Mouse (Mus musculus) thymus, postnatal 4 days (tissue): ENCODE measurements around the gene Susd6.

Experiments
- DNase-seq: peaks from one replicate; pipeline ENCODE4 v3.0.0; 2021

Susd6 gene

GRCm38 (mm10) chr12:80881121-80881520, 90.8 kb downstream of the Susd6 start:
- no peak for DNase-seq

DNA sequence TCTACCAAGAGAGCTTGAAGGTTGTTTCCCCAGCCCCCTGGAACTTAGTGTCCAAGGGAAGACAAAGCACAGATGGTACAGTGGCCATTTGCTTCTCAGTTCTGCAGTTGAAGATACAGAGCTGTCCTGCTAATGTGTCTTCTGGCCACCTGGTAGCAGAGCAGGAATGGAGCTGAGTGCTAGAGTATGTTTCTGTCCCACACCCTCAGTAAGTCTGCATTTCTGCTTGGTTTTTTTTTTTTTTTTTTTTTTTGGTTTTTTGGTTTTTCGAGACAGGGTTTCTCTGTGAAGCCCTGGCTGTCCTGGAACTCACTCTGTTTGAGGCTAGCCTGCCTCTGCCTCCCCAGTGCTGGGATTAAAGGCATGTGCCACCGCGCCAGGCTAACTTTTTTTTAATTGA, 93.0 kb downstream of the Susd6 start:
- no peak for DNase-seq

- no peak for DNase-seq
Observed at GRCm38 (mm10) chr12:80883881-80884280, 93.6 kb downstream of the Susd6 start.

DNA sequence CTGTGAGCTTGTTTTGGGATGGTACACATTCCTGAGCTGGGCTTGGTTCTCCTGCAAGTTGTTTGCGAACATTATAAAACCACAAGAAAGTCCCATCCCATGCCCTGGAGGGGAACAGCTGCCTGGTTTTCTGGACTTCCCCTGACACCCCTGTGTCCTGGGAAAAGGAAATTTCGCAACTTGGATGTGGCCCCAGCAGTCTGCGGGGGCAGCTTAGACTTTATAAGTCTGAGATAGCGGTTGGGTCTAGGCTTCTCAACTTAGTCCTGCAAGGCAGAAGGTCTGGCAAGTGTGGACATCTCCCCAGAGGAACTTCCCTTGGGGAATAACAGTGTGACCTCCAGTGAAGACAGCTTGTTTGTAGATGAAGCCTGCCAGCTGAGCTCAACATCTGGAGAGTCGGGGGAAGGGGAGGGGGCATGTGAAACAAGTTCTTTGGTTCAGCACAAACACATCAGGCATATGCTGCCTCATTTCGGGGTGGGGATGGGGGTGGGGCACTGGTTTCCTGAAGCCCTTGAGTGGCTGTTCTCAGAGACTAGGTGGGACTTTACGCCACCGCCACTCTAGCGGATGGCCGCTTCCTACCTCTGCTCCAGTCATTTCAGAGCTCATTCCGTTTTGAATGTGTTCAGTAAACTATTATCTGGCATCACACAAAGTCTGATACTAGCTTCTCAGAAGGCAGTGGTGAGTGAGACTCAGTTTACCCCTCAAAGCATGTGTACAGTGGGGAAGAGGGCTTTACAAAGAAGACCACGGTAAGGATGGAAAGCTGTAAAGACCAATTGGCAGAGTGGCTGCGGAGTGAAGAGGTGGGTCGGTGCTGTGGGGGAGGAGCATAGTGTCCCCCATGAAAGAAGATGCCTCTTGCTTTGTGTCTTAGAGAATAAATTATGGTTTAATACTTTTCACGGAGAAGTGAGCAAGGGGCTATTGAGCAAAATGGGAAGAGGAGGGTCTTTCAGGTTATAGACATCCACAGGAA, 95.3 kb downstream of the Susd6 start:
- peak; percentile 59 for DNase-seq

DNA sequence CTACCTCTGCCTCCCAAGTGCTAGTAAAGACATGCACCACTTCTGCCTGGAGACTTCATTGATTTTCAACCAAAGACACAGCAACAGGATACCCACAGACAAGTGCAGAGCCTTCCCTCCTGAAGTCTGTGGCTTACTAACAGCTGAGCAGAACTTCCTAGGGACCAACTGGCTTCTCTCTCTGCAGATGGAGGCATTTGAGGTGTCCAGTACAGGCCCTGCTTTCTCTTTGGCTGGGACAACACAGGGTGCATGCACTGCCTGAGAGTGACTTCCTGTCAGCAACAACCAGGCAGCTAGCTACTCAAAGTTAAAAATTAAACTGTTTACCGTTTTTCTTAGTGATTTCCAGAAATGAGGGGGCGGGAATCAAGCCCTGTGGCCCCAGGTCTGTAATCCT, 96.7 kb downstream of the Susd6 start:
- no peak for DNase-seq

DNA sequence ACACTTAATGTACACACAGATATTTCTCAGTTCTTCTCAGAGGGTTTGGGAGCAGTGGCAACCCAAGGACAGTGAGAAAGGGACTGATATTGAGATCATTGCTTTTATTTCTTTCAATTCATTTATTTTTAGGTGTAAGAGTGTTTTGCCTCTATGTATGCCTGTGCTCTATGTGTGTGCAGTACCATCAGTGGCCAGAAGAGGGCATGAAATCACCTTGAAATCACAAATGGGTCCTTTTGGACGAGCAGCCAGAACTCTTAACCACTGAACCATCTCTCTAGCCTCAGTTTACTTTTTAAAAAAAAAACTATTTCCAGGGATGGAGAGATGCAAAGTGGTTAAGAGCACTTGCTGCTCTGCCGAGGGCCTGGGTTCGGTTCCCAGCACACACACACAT, 99.0 kb downstream of the Susd6 start:
- no peak for DNase-seq

DNA sequence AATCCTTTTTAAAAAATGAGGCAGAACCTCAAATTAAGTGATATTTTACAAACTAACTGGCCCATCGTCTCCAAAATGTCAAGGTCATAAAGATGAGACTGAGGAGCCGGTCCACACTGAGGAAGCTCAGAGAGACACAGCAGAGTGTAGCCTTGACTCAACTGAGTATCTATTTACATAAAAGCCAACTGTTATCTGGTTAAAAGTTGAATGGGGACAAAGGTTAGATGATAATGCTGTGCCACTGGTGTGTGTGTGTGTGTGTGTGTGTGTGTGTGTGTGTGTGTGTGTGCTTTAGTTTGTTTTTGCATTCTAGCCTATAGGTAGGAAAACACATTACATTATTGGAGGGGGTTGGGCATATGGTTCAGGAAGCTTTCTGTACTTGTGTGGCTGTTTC, 100.8 kb downstream of the Susd6 start:
- DNase-seq = no peak

GRCm38 (mm10) chr12:80893720-80894494, 103.6 kb downstream of the Susd6 start:
- peak; percentile 37 for DNase-seq

DNA sequence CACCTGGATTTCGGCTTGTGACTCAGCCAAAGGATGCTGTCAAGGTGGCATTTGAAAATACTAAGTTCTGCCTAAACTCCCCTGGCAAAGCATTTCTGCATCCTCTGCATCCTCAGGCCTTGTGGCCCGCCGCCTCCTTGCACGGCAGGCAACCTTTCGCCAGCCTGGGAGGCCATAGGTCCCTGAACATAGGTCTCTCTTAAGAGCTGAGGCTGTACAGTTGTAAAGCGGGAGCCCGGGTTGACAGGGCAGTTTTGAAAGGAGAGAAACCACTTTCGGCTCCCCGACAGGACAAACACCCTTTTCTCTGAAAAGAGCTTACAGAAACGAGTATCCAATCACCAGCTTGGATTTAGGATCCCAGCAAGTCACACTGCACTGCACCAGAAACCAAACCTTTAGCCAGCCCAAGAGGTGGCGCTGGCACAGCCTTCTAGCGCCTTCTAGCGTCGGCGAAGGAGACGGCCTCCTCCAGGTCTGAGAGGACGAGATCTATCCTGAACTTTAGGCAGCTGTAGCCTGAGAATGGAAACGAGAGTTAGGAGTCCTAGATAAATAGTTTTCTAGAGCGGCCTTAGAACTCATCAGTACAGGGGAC, 104.8 kb downstream of the Susd6 start:
- peak; percentile 84 for DNase-seq

- no peak for DNase-seq
Observed at GRCm38 (mm10) chr12:80909631-80910030, 119.3 kb downstream of the Susd6 start.

DNA sequence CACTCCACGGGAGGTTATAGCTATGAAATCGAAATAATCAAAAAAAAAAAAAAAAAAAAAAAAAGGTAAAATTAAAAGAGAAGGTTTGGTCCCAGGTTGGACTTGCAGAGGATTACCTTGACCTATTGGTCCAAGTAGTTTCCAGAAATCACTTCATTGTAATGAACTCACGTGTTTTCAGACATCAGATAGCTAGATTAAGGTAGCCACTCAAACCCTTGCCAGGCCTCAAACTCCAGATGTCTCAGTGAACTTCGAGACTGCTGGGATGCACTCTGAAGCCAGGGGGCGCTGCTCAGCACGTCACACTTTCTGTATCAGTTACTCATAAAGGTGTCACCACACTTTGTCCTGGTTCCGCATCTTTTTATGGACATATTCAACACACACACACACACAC, 127.5 kb downstream of the Susd6 start:
- peak; percentile 80 for DNase-seq

- no peak for DNase-seq
Observed at GRCm38 (mm10) chr12:80921301-80921700, 131.0 kb downstream of the Susd6 start.

DNA sequence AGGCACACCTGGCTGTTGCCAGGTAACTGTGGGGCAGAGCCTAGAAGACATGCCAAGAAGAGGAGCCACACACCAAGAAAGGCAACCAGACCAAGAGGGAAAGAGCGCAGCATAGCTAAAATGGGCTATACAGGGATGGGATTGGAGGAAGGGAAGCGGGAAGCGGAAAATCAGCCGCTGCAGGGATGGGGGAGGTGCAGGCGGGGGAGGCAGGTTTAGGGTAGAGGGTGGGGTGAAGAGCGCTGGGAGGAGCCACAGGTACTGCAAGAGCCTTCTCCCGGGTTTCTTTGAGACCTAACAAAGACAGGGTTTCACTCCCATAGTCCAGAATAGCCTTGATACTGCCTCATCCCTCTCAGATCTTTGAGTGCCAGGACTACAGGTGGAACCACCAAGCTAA, 132.6 kb downstream of the Susd6 start:
- no peak for DNase-seq

- no peak for DNase-seq
Observed at GRCm38 (mm10) chr12:80923602-80924001, 133.3 kb downstream of the Susd6 start.

DNA sequence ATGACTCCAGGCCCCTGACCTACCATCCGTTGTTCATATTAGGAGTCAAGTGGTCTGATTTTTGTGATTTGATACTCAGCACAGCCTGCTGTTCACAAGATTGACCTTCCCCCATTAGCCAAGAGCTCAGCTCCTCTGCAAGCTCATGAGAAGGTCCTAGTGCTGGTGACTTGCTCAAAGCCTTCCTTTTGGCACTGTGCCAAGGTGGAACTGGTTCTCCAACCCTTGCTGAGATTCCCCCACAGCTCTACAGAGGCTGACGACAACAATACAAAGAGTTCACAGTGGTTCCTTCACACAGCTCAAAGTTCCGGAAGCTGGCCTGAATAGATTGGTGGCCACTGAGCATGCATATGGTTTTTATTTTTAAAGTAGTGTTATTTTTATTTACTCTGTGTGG, 133.9 kb downstream of the Susd6 start:
- no peak for DNase-seq

DNA sequence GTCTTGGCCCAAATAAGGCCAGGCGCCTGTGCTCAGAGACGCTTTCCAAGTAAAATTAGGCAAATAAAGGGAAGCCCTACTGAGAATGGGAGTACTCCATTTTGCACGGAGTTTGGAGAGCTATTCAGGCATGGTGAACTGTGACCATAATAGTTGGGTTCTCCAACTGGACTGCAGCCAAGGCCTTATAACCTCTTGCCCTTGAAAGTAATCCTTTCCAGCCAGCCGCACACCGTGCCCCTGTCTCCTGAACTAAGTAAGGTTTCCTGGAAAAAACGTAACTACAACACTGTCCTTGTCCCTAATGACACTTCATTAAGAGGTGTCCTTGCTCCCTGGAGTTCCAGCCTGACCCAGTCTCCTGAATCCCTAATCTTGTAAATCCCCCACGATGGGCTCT, 135.6 kb downstream of the Susd6 start:
- DNase-seq = no peak

GRCm38 (mm10) chr12:80926550-80926949, 136.2 kb downstream of the Susd6 start:
- no peak for DNase-seq

DNA sequence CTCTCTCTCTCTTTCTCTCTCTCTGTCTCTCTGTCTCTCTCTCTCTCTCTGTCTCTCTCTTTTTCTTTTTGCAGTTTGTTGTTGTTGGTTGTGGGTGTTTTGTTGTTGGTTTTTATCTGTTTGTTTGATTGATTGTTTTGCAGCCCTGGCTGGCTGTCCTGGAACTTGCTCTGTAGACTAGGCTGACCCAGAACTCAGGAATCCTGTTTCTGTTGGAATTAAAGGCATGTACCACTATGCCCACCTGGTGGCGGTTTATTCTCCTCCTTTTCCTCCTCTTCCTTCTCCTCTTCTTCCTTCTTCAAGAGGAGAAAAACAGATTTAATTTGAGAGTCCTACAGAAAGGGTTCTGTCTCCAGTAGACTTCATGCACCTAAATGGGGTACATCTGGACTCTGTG, 137.2 kb downstream of the Susd6 start:
- no peak for DNase-seq

GRCm38 (mm10) chr12:80928881-80929280, 138.6 kb downstream of the Susd6 start:
- DNase-seq = no peak

DNA sequence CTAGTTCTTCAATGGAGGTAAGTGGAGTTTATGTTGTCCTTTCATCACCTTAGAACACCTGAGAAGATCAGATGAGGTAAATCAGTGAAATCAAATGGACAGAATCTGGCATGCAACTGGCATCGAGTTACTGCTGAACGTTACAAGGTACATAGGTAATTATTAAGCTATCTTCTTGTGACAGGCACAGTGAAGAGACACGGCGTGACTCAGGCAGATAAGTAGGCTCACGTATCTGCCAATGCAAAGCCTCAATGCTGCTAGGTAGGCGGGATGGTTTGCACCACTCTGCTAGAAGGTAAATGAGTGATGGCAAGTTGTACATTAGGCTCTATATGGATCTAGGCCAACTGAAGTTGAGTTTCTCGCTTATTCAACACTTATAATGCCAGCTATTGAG, 139.8 kb downstream of the Susd6 start:
- DNase-seq = no peak
